Mouse (Mus musculus) bone marrow, adult 2 months (tissue): ENCODE results near the gene Eif4g3.

Experiments
- CTCF ChIP-seq: fragments of 200-500 bp; IDR thresholded peaks from 2 replicates; pipeline ENCODE4 v1.5.1; 2011; ENCODE audit warnings: low read length, control low read depth; ENCODE audit not compliant: control insufficient read depth, insufficient read depth
- POLR2A ChIP-seq: fragments of 200-500 bp; IDR thresholded peaks from 2 replicates; pipeline ENCODE4 v1.6.1; 2011; ENCODE audit warnings: low read depth, mild to moderate bottlenecking, control low read depth, low read length, borderline replicate concordance; ENCODE audit not compliant: control insufficient read depth

DNA sequence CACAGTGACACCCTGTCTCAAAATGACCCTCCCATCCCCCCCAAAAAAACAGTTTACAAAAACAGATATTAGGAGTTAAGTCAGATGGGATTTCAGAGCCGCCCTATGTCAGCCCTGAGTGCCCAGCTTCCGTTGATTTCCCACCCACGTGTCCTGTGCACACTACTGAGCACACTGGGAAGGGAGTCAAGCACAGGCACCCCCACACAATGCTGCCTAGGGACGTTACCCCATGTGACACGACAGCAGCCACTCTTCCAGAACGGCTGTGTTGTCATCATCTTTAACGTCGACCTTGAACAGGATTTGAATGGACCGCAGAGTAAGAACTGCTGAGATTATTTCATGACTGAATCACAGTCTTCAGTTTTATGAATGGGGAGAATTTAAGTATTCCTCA is 138.4 kb downstream of the Eif4g3 start:
- TF ChIP-seq CTCF (no peak), POLR2A (no peak)
